Mouse (Mus musculus) intestine, embryonic 15.5 days (tissue): ENCODE measurements around the gene Pin1rt1. TPM values are rescaled to one million over a fixed set of nuclear protein-coding genes. Genes with fewer than 3 reads are reported as not detected.

Experiments
- ATAC-seq: fragments of 200-750 bp; cut with Nextera tagmentation; 2 replicates; pipeline ENCODE4 v1.8.0; 2017; ENCODE audit warnings: moderate TSS enrichment, moderate library complexity
- H3K27ac ChIP-seq: fragments of 300-500 bp; sonication (generic); 2 replicates; pipeline ENCODE4 v1.5.1; 2015; ENCODE audit warnings: mild to moderate bottlenecking, inconsistent platforms
- H3K27me3 ChIP-seq: fragments of 300-500 bp; sonication (generic); replicated peaks from 2 replicates; pipeline ENCODE4 v1.6.1; 2015; ENCODE audit warnings: inconsistent platforms
- H3K36me3 ChIP-seq: fragments of 300-500 bp; sonication (generic); 2 replicates; pipeline ENCODE4 v1.6.1; 2015; ENCODE audit warnings: inconsistent platforms
- H3K4me1 ChIP-seq: fragments of 300-500 bp; sonication (generic); replicated peaks from 2 replicates; pipeline ENCODE4 v1.6.1; 2015; ENCODE audit warnings: inconsistent platforms
- H3K4me2 ChIP-seq: fragments of 300-500 bp; sonication (generic); replicated peaks from 2 replicates; pipeline ENCODE4 v1.6.1; 2015; ENCODE audit warnings: mild to moderate bottlenecking, inconsistent platforms
- H3K4me3 ChIP-seq: fragments of 300-500 bp; sonication (generic); replicated peaks from 2 replicates; pipeline ENCODE4 v1.5.1; 2015; ENCODE audit warnings: inconsistent platforms
- H3K9ac ChIP-seq: fragments of 300-500 bp; sonication (generic); 2 replicates; pipeline ENCODE4 v1.6.1; 2015; ENCODE audit warnings: inconsistent platforms
- H3K9me3 ChIP-seq: fragments of 300-500 bp; sonication (generic); 2 replicates; pipeline ENCODE4 v1.6.1; 2016; ENCODE audit warnings: inconsistent platforms
- WGBS: fragments of 180-500 bp; shearing (Covaris S2); methylation state at CpG from one replicate; pipeline ENCODE4 v1.1.7; 2015; 5-methylcytosine and 5-hydroxymethylcytosine counted together
- polyA plus RNA-seq: library from polyadenylated mRNA; unstranded; fragments of >200 nt; fragmentation: Nextera tagmentation; extraction: Ambion mirVana; gene quantifications from 2 replicates; pipeline ENCODE4 v1.2.1, GENCODE M21; 2015

The Pin1rt1 gene
- polyA plus RNA-seq, 1 experiment from 2014 or later: not detected

DNA sequence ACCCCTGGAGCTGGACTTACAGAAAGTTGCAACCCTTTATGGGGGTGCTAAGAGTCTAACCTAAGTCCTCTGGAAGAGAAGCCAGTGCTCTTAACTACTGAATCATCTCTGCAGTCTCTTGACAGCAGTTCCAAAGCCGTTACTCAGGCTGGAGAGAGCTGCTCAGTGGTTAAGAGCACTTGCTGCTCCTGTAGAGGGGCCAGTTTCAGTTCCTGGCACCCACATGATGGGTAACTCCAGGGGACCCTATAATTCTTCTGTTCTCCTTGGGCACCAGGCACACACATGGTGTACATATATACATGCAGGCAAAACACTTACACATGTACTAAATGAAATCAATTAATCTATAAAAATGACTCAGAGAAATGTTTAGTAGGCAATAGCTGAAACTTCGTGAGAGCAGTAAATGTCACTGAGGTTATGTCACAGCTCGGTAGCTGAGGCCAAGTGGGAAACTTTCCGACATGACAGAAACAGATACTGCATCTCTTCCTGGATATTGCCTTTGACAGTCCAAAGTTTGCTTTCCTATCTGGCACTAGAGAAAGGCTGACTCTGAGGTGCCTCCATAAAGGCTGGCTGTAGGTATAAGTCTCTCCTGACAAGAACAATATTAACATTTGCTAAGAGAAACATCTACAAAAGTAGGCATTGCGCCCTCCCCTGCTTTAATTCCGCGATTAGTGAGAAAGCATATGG, 24.2 kb upstream of the Pin1rt1 start:
- WGBS: 44% methylated on average over 7 of the region's 7 CpGs
- peak overlapping the region; percentile 91 for H3K4me2 ChIP-seq

DNA sequence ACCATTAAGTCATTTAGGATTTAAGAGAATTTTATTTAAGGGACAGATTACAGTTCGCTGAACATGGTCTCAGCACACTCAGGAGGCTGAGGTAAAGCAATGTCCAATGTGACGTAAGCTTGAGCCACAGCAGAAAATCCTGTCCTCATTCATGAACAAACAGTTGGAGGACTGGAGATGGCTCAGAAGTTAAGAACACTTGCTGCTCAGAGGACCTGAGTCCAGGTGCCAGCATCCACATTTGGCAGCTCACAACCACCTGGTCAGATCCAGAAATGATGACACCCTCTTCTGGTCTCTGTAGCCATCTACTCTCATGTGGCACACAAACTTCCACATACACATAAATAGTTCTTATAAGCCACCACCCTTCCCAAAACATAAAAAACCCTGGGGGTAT, 23.5 kb upstream of the Pin1rt1 start:
- Histone ChIP-seq H3K4me3 (no peak overlapping the region), H3K4me1 (peaks cover 15% of the 10 kb centered on the region), H3K9ac (no peak overlapping the region), H3K27ac (no peak overlapping the region), H3K27me3 (no peaks in the 10 kb centered on the region), H3K4me2 (no peak overlapping the region), H3K36me3 (no peaks in the 10 kb centered on the region), H3K9me3 (no peaks in the 10 kb centered on the region)
- ATAC-seq: no peak
- WGBS: 92% methylated on average over 2 of the region's 2 CpGs

More for the DNA sequence above, 24.2 kb upstream of the Pin1rt1 start:
- Histone ChIP-seq H3K36me3 (no peaks in the 10 kb centered on the region), H3K4me3 (no peak overlapping the region), H3K27ac (peak overlapping the region; percentile 23), H3K27me3 (no peaks in the 10 kb centered on the region), H3K9me3 (no peaks in the 10 kb centered on the region), H3K9ac (no peak overlapping the region), H3K4me1 (peaks cover 15% of the 10 kb centered on the region)
- ATAC-seq: peak; percentile 37

DNA sequence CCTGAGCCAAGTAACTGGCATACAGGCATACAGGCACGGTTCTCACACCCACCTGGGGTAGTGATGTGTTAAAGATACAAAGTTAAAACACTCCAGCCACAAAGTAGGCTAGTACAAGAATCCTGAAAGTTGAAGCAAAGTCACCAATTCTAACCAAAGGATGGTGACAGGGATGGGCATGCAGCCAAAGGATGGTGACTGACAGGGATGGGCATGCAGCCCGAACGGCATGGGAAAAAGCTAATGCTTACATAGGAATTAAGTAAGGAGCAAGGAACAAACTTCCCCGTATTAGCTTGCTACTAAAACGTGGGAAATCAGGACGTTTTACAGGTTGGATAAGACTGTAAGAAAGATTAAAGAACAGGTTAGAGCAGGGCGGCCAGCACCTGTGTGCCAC, 20.1 kb upstream of the Pin1rt1 start:
- Histone ChIP-seq H3K4me2 (no peak overlapping the region), H3K9me3 (no peaks in the 10 kb centered on the region), H3K36me3 (no peaks in the 10 kb centered on the region), H3K4me1 (peaks cover 9% of the 10 kb centered on the region), H3K4me3 (no peak overlapping the region), H3K27me3 (no peaks in the 10 kb centered on the region), H3K9ac (no peak overlapping the region), H3K27ac (no peak overlapping the region)
- WGBS: 60% methylated on average over 7 of the region's 7 CpGs
- no peak for ATAC-seq

DNA sequence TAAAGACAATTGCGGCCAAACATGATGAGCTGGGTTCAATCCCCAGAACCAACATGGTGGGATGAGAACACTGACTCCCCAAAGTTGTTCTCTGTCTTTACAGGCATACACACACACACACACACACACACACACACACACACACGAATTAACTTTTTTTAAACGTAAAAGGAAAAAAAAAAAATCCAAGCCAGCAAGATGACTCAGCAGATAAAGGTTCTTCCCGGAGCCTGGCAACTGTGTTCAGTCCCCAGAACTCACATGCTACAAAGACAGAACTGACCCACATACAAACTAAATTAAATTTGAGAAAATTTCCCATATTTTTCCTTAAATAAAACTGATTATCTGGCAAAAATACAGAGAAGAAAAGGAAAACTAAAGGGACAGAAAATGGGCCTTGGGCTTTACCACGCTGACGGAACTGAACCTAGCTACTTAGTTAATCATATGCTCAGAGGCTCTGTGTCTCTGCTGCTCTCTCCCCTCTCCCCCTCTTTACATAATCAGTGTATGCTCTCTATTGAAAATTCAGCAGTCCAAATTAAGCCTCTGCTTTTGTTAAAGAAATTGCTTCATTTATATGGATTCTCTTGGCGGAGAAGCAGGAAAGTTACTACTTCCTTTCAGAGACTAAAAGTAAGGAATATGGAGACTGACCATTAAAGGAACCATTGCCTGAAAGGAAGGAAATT, 16.5 kb upstream of the Pin1rt1 start:
- Histone ChIP-seq H3K9ac (no peak overlapping the region), H3K4me1 (no peaks in the 10 kb centered on the region), H3K36me3 (no peaks in the 10 kb centered on the region), H3K27me3 (no peaks in the 10 kb centered on the region), H3K4me2 (no peak overlapping the region), H3K4me3 (no peak overlapping the region), H3K9me3 (no peaks in the 10 kb centered on the region), H3K27ac (no peak overlapping the region)
- WGBS: 64% methylated on average over 7 of the region's 7 CpGs
- no peak for ATAC-seq

DNA sequence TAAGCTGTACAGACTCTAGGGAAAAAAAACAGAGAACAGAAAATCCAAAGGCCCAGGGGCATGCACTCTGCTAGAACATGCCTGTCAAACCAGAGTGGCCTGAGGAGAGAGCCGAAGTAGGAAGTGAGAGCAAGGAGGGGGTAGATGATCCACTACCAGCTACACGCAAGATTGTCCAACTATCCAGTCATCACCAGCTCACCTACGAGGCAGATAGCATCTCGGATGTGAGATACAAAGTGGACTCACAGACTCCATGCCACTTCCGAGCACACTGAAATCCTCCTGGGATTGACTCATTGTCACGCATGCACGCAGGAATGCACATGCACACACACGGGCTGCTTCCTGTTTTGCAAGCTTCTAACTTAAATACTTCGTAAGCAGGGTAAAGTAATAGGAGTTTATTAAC, 15.9 kb upstream of the Pin1rt1 start:
- H3K4me3 ChIP-seq: no peak overlapping the region
- no peak overlapping the region for H3K4me2 ChIP-seq
- ATAC-seq: no peak
- no peaks in the 10 kb centered on the region for H3K36me3 ChIP-seq
- H3K4me1 ChIP-seq: no peaks in the 10 kb centered on the region
- WGBS: 80% methylated on average over 9 of the region's 9 CpGs
- H3K9ac ChIP-seq: no peak overlapping the region
- no peak overlapping the region for H3K27ac ChIP-seq
- no peaks in the 10 kb centered on the region for H3K27me3 ChIP-seq
- no peaks in the 10 kb centered on the region for H3K9me3 ChIP-seq

DNA sequence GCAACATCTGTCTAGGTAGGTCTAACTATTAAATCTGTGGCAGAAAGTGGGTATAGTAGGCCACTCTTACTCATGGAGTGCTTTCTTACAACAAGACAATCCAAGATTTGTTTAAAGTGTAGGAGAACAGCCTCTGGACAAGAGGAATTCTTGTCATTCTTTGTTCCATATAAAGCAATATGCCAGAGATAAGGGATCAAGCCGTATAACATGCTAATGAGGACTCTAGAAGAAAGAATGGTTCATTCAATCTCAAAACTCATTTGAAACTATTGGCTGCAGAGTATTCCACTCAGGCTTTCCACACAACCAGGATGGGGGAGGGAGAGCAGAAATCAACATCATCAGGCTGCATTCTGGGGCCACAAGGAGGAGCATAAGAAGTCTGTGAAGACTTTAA, 11.2 kb upstream of the Pin1rt1 start:
- no peaks in the 10 kb centered on the region for H3K27me3 ChIP-seq
- H3K9ac ChIP-seq: no peak overlapping the region
- 30% methylated on average over 1 of the region's 1 CpGs for WGBS
- H3K36me3 ChIP-seq: no peaks in the 10 kb centered on the region
- no peaks in the 10 kb centered on the region for H3K9me3 ChIP-seq
- no peak overlapping the region for H3K27ac ChIP-seq
- ATAC-seq: no peak
- no peak overlapping the region for H3K4me2 ChIP-seq
- H3K4me1 ChIP-seq: no peaks in the 10 kb centered on the region
- no peak overlapping the region for H3K4me3 ChIP-seq

DNA sequence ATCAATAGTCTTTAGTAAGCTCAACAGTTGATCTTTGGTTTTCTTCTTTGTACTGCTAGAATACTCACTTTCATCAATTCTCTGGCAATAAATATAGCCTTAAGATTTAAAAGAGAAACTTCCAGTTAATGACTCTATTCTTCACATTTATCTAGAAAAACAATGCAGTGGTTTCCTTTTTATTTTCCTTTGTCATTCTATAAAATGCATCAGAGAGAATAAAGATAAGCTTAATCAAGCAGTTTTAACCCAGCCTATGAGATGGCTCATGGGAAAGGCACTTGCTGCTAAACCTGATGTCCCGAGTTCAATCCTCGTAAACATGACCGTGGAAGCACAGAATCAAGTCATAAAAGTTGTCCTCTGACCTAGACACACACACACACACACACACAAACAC, 5.8 kb upstream of the Pin1rt1 start:
- H3K4me1 ChIP-seq: no peaks in the 10 kb centered on the region
- H3K9me3 ChIP-seq: no peaks in the 10 kb centered on the region
- no peak for ATAC-seq
- no peak overlapping the region for H3K4me3 ChIP-seq
- H3K27ac ChIP-seq: no peak overlapping the region
- H3K36me3 ChIP-seq: no peaks in the 10 kb centered on the region
- H3K4me2 ChIP-seq: no peak overlapping the region
- no peaks in the 10 kb centered on the region for H3K27me3 ChIP-seq
- no peak overlapping the region for H3K9ac ChIP-seq
- 53% methylated on average over 3 of the region's 3 CpGs for WGBS

DNA sequence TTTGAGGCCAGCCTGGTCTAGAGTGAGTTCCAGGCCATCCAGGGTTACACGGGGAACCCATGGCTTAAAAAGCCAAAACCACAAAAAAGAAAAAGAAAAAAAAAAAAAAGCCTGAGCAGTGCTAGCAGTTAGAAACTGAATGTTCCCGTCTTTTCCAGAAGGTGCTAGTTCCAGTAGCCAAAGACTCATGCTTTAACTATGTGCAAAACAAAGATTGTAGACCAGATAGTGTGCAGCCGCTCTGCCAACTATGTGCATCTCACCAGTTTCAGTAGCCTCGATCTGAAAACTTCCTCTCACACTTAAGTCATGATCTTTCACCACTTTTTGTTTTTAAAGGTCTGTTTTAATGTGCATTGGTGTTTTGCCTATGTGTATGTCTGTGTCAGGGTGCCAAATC, 1.6 kb upstream of the Pin1rt1 start:
- no peak for ATAC-seq
- H3K4me1 ChIP-seq: no peaks in the 10 kb centered on the region
- no peaks in the 10 kb centered on the region for H3K27me3 ChIP-seq
- H3K4me2 ChIP-seq: no peak overlapping the region
- no peak overlapping the region for H3K4me3 ChIP-seq
- no peak overlapping the region for H3K27ac ChIP-seq
- no peaks in the 10 kb centered on the region for H3K9me3 ChIP-seq
- WGBS: 86% methylated on average over 4 of the region's 4 CpGs
- H3K9ac ChIP-seq: no peak overlapping the region
- no peaks in the 10 kb centered on the region for H3K36me3 ChIP-seq

DNA sequence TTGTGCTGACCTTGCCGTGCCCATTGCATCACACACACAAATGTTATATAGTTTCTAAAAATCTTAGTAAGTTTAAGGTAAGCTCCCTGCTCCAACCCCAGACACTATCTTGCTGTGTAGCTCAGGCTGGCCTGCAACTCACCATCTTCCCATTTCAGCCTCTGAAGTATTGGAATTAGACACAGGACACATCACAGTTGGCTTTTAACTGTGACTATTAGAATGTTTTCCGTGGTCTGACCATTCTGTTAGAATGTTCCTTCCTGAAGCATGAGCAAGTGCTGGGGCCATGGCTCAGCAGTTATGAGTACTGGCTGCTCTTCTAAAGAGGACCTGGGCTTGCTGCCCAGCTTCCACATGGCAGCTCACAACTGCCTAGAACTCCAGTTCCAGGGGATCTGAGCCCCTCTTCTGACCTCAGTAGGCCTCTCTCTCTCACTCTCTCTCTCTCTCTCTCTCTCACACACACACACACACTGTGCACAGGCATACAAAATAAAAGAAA, 1.1 kb upstream of the Pin1rt1 start:
- no peak for ATAC-seq
- 81% methylated on average over 2 of the region's 2 CpGs for WGBS
- no peaks in the 10 kb centered on the region for H3K27me3 ChIP-seq
- H3K27ac ChIP-seq: no peak overlapping the region
- no peaks in the 10 kb centered on the region for H3K9me3 ChIP-seq
- no peaks in the 10 kb centered on the region for H3K4me1 ChIP-seq
- no peak overlapping the region for H3K4me3 ChIP-seq
- no peaks in the 10 kb centered on the region for H3K36me3 ChIP-seq
- H3K9ac ChIP-seq: no peak overlapping the region
- H3K4me2 ChIP-seq: no peak overlapping the region

DNA sequence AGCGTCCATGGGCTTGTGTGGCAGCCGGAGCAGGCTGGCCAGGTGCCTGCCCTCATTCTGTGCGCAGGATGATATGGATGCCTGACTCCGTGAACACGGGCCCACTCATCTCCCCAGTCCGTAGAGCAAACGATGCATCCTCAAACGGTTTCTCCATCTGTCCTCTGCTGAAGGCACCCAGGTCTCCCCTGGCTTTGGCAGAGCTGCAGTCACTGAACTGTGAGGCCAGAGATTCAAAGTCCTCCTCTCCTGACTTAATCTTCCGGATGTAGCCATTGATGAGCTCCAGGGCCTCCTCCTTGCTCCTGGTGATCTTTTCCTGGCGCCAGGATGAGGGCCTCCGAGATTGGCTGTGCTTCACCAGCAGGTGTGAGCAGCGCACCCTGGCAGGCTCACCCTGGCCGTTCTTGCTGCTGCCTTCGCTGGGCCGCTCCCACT, 1.9 kb downstream of the Pin1rt1 start:
- H3K9me3 ChIP-seq: no peaks in the 10 kb centered on the region
- H3K36me3 ChIP-seq: no peaks in the 10 kb centered on the region
- H3K4me3 ChIP-seq: no peak overlapping the region
- 48% methylated on average over 15 of the region's 15 CpGs for whole genome bisulfite sequencing
- H3K4me2 ChIP-seq: no peak overlapping the region; the same call in 1 of the 2 replicates
- no peak for ATAC-seq
- no peak overlapping the region for H3K27ac ChIP-seq
- H3K4me1 ChIP-seq: 0 out of 2 replicates have a peak, but pooled peaks cover 5% of the 10 kb centered on the region
- no peaks in the 10 kb centered on the region for H3K27me3 ChIP-seq
- no peak overlapping the region for H3K9ac ChIP-seq

DNA sequence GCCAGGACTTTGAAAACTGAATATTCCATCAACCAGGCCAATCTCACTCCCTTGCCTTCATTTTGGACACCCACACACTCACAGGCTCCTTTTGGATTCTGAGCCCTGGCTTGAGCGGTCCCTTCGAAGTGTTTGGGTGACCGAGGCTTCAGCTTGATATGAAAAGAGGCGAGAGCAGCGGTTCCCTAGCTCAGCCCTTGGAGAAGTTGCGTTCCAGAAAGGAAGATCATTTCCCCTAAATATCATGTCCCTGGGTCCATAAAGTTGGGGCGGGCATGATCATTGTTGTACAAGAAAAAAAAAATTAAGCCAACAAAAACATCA, 3.7 kb downstream of the Pin1rt1 start:
- peak overlapping the region; percentile 71; the same call in 1 of the 2 replicates for H3K27ac ChIP-seq
- WGBS: 3% methylated on average over 7 of the region's 7 CpGs
- no peaks in the 10 kb centered on the region for H3K36me3 ChIP-seq
- ATAC-seq: no peak; the same call in 1 of the 2 replicates
- H3K4me3 ChIP-seq: peak overlapping the region; percentile 72
- H3K27me3 ChIP-seq: no peaks in the 10 kb centered on the region
- H3K9ac ChIP-seq: peak overlapping the region; percentile 66
- H3K4me2 ChIP-seq: peak overlapping the region; percentile 76
- no peaks in the 10 kb centered on the region for H3K9me3 ChIP-seq
- H3K4me1 ChIP-seq: 0 out of 2 replicates have a peak, but pooled peaks cover 5% of the 10 kb centered on the region

DNA sequence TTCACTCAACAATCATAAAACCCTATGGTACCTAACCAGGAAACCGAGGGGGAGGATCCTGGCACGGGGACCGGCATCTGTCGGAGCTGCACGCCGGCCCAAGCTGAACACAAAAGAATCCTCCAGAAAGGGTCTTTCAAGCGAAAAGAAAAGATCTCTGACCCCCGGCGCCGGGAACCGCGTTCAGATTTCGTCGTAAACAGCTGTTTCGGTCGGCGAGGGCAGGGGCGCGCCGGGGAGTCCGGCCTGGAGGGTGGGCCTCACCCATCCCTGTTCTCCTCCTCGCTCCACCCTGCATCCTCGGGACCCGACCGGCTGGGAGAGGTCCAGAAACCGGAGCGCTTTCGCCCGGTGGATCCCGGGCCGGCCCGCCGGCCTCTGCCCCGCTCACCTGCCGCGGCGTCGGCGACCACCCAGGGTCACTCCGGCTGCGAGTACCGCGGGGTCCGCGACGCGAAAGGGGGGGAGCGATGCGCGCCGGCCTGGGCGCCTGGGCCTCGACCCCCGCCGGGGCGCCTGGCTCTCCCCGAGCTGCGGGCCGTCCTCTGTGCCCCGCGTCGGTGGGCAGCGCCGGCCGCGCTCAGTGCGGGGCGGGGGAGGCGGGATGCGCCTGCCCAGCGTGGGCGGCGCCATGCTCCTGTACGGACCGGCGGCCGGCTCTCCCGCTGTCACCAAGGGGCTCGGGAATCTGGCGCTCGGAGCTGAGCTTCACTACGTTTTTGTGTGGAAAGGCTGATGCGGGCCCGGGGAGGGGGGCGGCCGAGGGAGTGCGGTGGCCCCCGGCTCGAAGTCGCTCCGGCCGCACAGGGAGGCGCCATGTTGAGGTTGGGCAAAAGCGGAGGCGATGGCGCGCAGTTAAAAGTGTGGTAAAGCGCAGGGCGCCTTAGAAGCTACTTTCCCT, 4.3 kb downstream of the Pin1rt1 start, which contains the start of gene Tcp11l1:
Tcp11l1 (minus strand) TSS at position 585 of the 901 bp plus-strand sequence.
- WGBS: 0% methylated on average over 85 of the region's 99 CpGs
- no peaks in the 10 kb centered on the region for H3K36me3 ChIP-seq
- H3K27me3 ChIP-seq: no peaks in the 10 kb centered on the region
- H3K4me1 ChIP-seq: 0 out of 2 replicates have a peak, but pooled peaks cover 5% of the 10 kb centered on the region
- ATAC-seq: peak; percentile 93
- peak within 1 kb of the TSS; percentile 66 for H3K9ac ChIP-seq
- peak within 1 kb of the TSS; percentile 71 for H3K27ac ChIP-seq
- peak within 1 kb of the TSS; percentile 76 for H3K4me2 ChIP-seq
- H3K9me3 ChIP-seq: no peaks in the 10 kb centered on the region
- peak within 1 kb of the TSS; percentile 72 for H3K4me3 ChIP-seq
